Mouse (Mus musculus) MEL (cell line): Measurements from ENCODE around the gene Ppfia2. TPM values are rescaled to one million over a fixed set of nuclear protein-coding genes. Genes with fewer than 3 reads are reported as not detected.

Experiments
- DNase-seq: peaks from one replicate; pipeline ENCODE4 v3.0.0; 2011; ENCODE audit warnings: low read depth, low spot score
- H3K27ac ChIP-seq: 2 replicates; pipeline ENCODE4 v1.5.1; 2012; ENCODE audit warnings: low read depth, mild to moderate bottlenecking, control low read depth, low read length, moderate library complexity; ENCODE audit not compliant: control insufficient read depth
- H3K27me3 ChIP-seq, 2 experiments: fragments of 150-350 bp in 1 of 2; sonication (generic) in 1 of 2; 2 replicates each; pipeline ENCODE4 v1.6.1; 2012; ENCODE audit warnings: low read length in 2 of 2, mild to moderate bottlenecking in 2 of 2, improper control_type of control experiment in 1 of 2, moderate library complexity in 1 of 2; ENCODE audit not compliant: insufficient read depth in 2 of 2, control insufficient read depth in 1 of 2
- H3K36me3 ChIP-seq, 2 experiments: 2 replicates each; pipeline ENCODE4 v1.6.1; 2012 to 2014; ENCODE audit warnings: low read length in 2 of 2, improper control_type of control experiment in 1 of 2, inconsistent platforms in 1 of 2, mild to moderate bottlenecking in 1 of 2; ENCODE audit not compliant: insufficient read depth in 2 of 2, control insufficient read depth in 1 of 2
- H3K4me1 ChIP-seq, 2 experiments: fragments of 150-350 bp in 1 of 2; sonication (generic) in 1 of 2; 2 replicates each; pipeline ENCODE4 v1.6.1; 2012; ENCODE audit warnings: low read length in 2 of 2, improper control_type of control experiment in 1 of 2, mild to moderate bottlenecking in 1 of 2; ENCODE audit not compliant: insufficient read depth in 2 of 2, control insufficient read depth in 1 of 2
- H3K4me3 ChIP-seq, 2 experiments: fragments of 150-350 bp in 1 of 2; sonication (generic) in 1 of 2; 2 replicates each; pipeline ENCODE4 v1.5.1; 2012; ENCODE audit warnings: low read depth in 2 of 2, low read length in 2 of 2, mild to moderate bottlenecking in 2 of 2, moderate library complexity in 2 of 2, control low read depth in 1 of 2, improper control_type of control experiment in 1 of 2; ENCODE audit not compliant: control insufficient read depth in 1 of 2, insufficient read depth in 1 of 2
- H3K79me2 ChIP-seq: 2 replicates; pipeline ENCODE4 v1.6.1; 2012; ENCODE audit warnings: mild to moderate bottlenecking, low read length, moderate library complexity; ENCODE audit not compliant: control insufficient read depth, poor library complexity, insufficient read depth
- H3K9ac ChIP-seq: 2 replicates; pipeline ENCODE4 v1.6.1; 2012; ENCODE audit warnings: low read depth, mild to moderate bottlenecking, control low read depth, low read length, moderate library complexity; ENCODE audit not compliant: control insufficient read depth, poor library complexity, severe bottlenecking
- H3K9me3 ChIP-seq: fragments of 150-350 bp; sonication (generic); replicated peaks from 2 replicates; pipeline ENCODE4 v1.6.1; 2012; ENCODE audit warnings: mild to moderate bottlenecking, low read length, improper control_type of control experiment, moderate library complexity; ENCODE audit not compliant: insufficient read depth
- CHD2 ChIP-seq: IDR thresholded peaks from 2 replicates; pipeline ENCODE4 v1.6.1; 2011; ENCODE audit warnings: low read length, improper control_type of control experiment
- EP300 ChIP-seq, 2 experiments: IDR thresholded peaks; 2 replicates each; pipeline ENCODE4 v1.6.1; 2011; ENCODE audit warnings: improper control_type of control experiment in 2 of 2, low read length in 2 of 2, low read depth in 1 of 2, mild to moderate bottlenecking in 1 of 2
- ETS1 ChIP-seq: IDR thresholded peaks from 2 replicates; pipeline ENCODE4 v1.6.1; 2012; ENCODE audit warnings: low read depth, mild to moderate bottlenecking, inconsistent platforms, low read length, improper control_type of control experiment, moderate library complexity
- MEF2A ChIP-seq: IDR thresholded peaks from 2 replicates; pipeline ENCODE4 v1.6.1; 2014; ENCODE audit warnings: low read depth, mild to moderate bottlenecking, inconsistent platforms, low read length, improper control_type of control experiment; ENCODE audit not compliant: poor library complexity, insufficient replicate concordance, severe bottlenecking; ENCODE audit errors: extremely low read depth
- MXI1 ChIP-seq: IDR thresholded peaks from 2 replicates; pipeline ENCODE4 v1.6.1; 2011; ENCODE audit warnings: mild to moderate bottlenecking, low read depth, low read length, improper control_type of control experiment
- MYB ChIP-seq: IDR thresholded peaks from 2 replicates; pipeline ENCODE4 v1.6.1; 2011; ENCODE audit warnings: mild to moderate bottlenecking, low read depth, low read length, improper control_type of control experiment
- NRF1 ChIP-seq: IDR thresholded peaks from 2 replicates; pipeline ENCODE4 v1.6.1; 2014; ENCODE audit warnings: low read depth, mild to moderate bottlenecking, inconsistent platforms, low read length, improper control_type of control experiment, moderate library complexity; ENCODE audit not compliant: poor library complexity, insufficient read depth, severe bottlenecking
- POLR2A ChIP-seq, 2 experiments: IDR thresholded peaks; 2 replicates each; pipeline ENCODE4 v1.6.1; 2011 to 2012; ENCODE audit warnings: low read length in 2 of 2, mild to moderate bottlenecking in 2 of 2, control low read depth in 1 of 2, improper control_type of control experiment in 1 of 2, low read depth in 1 of 2, moderate library complexity in 1 of 2; ENCODE audit not compliant: control insufficient read depth in 1 of 2, insufficient read depth in 1 of 2, poor library complexity in 1 of 2
- POLR2AphosphoS2 ChIP-seq: IDR thresholded peaks from 2 replicates; pipeline ENCODE4 v1.6.1; 2011; ENCODE audit warnings: low read length, improper control_type of control experiment
- POLR2AphosphoS5 ChIP-seq: IDR thresholded peaks from 2 replicates; pipeline ENCODE4 v1.6.1; 2012; ENCODE audit warnings: low read depth, borderline replicate concordance, mild to moderate bottlenecking, inconsistent platforms, low read length, moderate library complexity, mixed read lengths
- RAD21 ChIP-seq: IDR thresholded peaks from 2 replicates; pipeline ENCODE4 v1.6.1; 2011; ENCODE audit warnings: mild to moderate bottlenecking, low read depth, low read length, improper control_type of control experiment
- SIN3A ChIP-seq: IDR thresholded peaks from 2 replicates; pipeline ENCODE4 v1.6.1; 2012; ENCODE audit warnings: low read length, improper control_type of control experiment, inconsistent platforms
- TBP ChIP-seq: IDR thresholded peaks from 2 replicates; pipeline ENCODE4 v1.8.0; 2011; ENCODE audit warnings: low read depth, low read length, improper control_type of control experiment
- USF1 ChIP-seq: IDR thresholded peaks from 2 replicates; pipeline ENCODE4 v1.6.1; 2014; ENCODE audit warnings: low read depth, mild to moderate bottlenecking, inconsistent platforms, low read length, improper control_type of control experiment, moderate library complexity
- USF2 ChIP-seq, 2 experiments: IDR thresholded peaks; 2 replicates each; pipeline ENCODE4 v1.6.1; 2011 to 2012; ENCODE audit warnings: improper control_type of control experiment in 2 of 2, low read length in 2 of 2, borderline replicate concordance in 1 of 2, inconsistent platforms in 1 of 2, low read depth in 1 of 2, mild to moderate bottlenecking in 1 of 2; ENCODE audit not compliant: insufficient read depth in 1 of 2
- ZKSCAN1 ChIP-seq: IDR thresholded peaks from 2 replicates; pipeline ENCODE4 v1.6.1; 2012; ENCODE audit warnings: low read depth, mild to moderate bottlenecking, inconsistent platforms, low read length, improper control_type of control experiment, moderate library complexity
- ZMIZ1 ChIP-seq: IDR thresholded peaks from 2 replicates; pipeline ENCODE4 v1.6.1; 2012; ENCODE audit warnings: low read depth, mild to moderate bottlenecking, inconsistent platforms, low read length, improper control_type of control experiment, moderate library complexity
- ZNF384 ChIP-seq: IDR thresholded peaks from 2 replicates; pipeline ENCODE4 v1.6.1; 2012; ENCODE audit warnings: low read depth, mild to moderate bottlenecking, inconsistent platforms, low read length, improper control_type of control experiment
- polyA plus RNA-seq, 2 experiments: library from polyadenylated mRNA; stranded (reverse) in 1 of 2; unstranded in 1 of 2; fragments of >175 nt in 1 of 2; fragments of >200 nt in 1 of 2; gene quantifications; 2 replicates each; pipeline versions ENCODE4 v1.2.1 to v1.2.4; 2012; ENCODE audit warnings: low replicate concordance in 2 of 2, low read depth in 1 of 2; ENCODE audit not compliant: insufficient read length in 2 of 2, insufficient read depth in 1 of 2, missing spikeins in 1 of 2
- total RNA-seq: library from RNA; depleted of rRNA; stranded (reverse); fragments of 300-350 nt; gene quantifications from 2 replicates; pipeline ENCODE4 v1.2.3, GENCODE M21; 2012; rRNA removed

Ppfia2 gene
- total RNA-seq (not detected in 2 replicates), polyA plus RNA-seq (not detected)

GRCm38 (mm10) chr10:106469855-106470532 lies at the start of gene Ppfia2:
TSS of gene Ppfia2 (plus strand) at chr10:106470339.
- Histone ChIP-seq H3K4me3 (no peak within 1 kb of the TSS), H3K4me1 (no peaks in the 10 kb centered on the region), H3K27me3 (no peaks in the 10 kb centered on the region), H3K79me2 (no peaks in the 10 kb centered on the region), H3K9me3 (no peaks in the 10 kb centered on the region), H3K27ac (no peak within 1 kb of the TSS), H3K9ac (no peak within 1 kb of the TSS), H3K36me3 (no peaks in the 10 kb centered on the region)
- no peak for TF ChIP-seq EP300 (IDR thresholded peaks at IDR 0.05; ENCODE audit: low read depth in 1 of 2, low read length in 2 of 2)
- TF ChIP-seq SIN3A, result no peak
- TF ChIP-seq USF1, result no peak
- no peak for TF ChIP-seq MYB
- TF ChIP-seq ZKSCAN1, result no peak
- no peak for TF ChIP-seq MEF2A
- DNase-seq, result no peak

GRCm38 (mm10) chr10:106468956-106469721 lies 1.0 kb upstream of the Ppfia2 start:
- no peaks in the 10 kb centered on the region for H3K36me3 ChIP-seq
- DNase-seq, result no peak
- no peaks in the 10 kb centered on the region for H3K27me3 ChIP-seq
- no peaks in the 10 kb centered on the region for H3K9me3 ChIP-seq
- H3K4me3 ChIP-seq, result no peak overlapping the region
- H3K9ac ChIP-seq, result no peak overlapping the region
- H3K4me1 ChIP-seq, result no peaks in the 10 kb centered on the region
- H3K27ac ChIP-seq, result no peak overlapping the region
- H3K79me2 ChIP-seq, result no peaks in the 10 kb centered on the region
- TF ChIP-seq POLR2AphosphoS5, result no peak
- no peak for TF ChIP-seq CHD2
- no peak for TF ChIP-seq NRF1

- H3K79me2 ChIP-seq, result no peaks in the 10 kb centered on the region
- TF ChIP-seq POLR2AphosphoS2 (no peak), ETS1 (no peak), USF1 (no peak), MEF2A (no peak), POLR2AphosphoS5 (no peak), RAD21 (no peak), TBP (no peak), USF2 (IDR thresholded peaks at IDR 0.05; ENCODE audit: borderline replicate concordance in 1 of 2, insufficient read depth in 1 of 2, low read depth in 1 of 2, low read length in 2 of 2) (no peak), MXI1 (no peak), POLR2A (IDR thresholded peaks at IDR 0.05; ENCODE audit: control insufficient read depth in 1 of 2, insufficient read depth in 1 of 2, low read depth in 1 of 2, low read length in 2 of 2, poor library complexity in 1 of 2) (no peak), CHD2 (no peak), ZNF384 (no peak), ZMIZ1 (no peak)
- no peak for DNase-seq
- H3K36me3 ChIP-seq, result no peaks in the 10 kb centered on the region
- H3K9me3 ChIP-seq, result no peaks in the 10 kb centered on the region
- H3K27ac ChIP-seq, result no peak overlapping the region
- no peak overlapping the region for H3K9ac ChIP-seq
- H3K4me1 ChIP-seq, result no peaks in the 10 kb centered on the region
- no peaks in the 10 kb centered on the region for H3K27me3 ChIP-seq
- H3K4me3 ChIP-seq, result no peak overlapping the region
Observed at GRCm38 (mm10) chr10:106470533-106471205, 530 bp downstream of the Ppfia2 start.
